Mouse (Mus musculus): ENCODE results near the gene Th.

DNA sequence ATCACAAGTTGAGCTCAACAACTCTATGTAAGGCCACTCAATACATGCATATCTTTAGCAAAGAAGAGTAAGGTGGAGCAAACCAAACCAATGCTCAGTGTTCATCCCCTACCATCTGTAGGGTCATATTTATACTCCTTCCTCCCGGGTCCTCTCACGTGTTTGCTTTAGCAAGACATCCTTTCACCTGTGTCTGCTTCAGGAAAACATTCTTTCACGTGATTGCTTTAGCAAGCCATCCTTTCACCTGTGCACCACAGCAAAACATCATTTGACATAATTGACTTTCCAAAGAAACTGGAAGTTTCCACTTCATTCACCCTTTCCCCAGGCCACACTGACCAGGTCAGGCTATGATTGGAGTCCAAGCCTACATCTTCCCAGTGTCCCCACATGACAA, at the start of gene Th:
- no peak for TF ChIP-seq POLR2A (IDR thresholded peaks at IDR 0.05; ENCODE audit: borderline replicate concordance, extremely low read depth, insufficient read depth, insufficient read length, poor library complexity, severe bottlenecking)
- no peak for TF ChIP-seq CTCF (IDR thresholded peaks at IDR 0.05; ENCODE audit: borderline replicate concordance, extremely low read depth, insufficient read depth, insufficient read length)
